Mouse (Mus musculus) right cerebral cortex, postnatal 25 days (tissue): ENCODE measurements at regions not wholly inside any gene's neighbourhood (a gene's known extent, or its start where the extent isn't known, plus 50 kb on each side); places are given as distances from the start of the nearest gene placed in this dataset.
"Not testable (repeated sequence)": the region's sequence is repeated elsewhere in the genome, so short reads cannot be mapped to it uniquely, and the experiment has no call there.

Experiments used
- DNase-seq: peaks from one replicate; pipeline ENCODE4 v3.0.0; 2022

- no peak for DNase-seq
Observed at GRCm38 (mm10) chr15:25237665-25238664, 175.6 kb downstream of the Basp1 start.

- DNase-seq, result no peak
Observed at GRCm38 (mm10) chr15:25236191-25236723, 177.3 kb downstream of the Basp1 start.

GRCm38 (mm10) chr15:25234064-25234700 is 179.4 kb downstream of the Basp1 start:
- no peak for DNase-seq

- DNase-seq, result no peak
Observed at GRCm38 (mm10) chr15:25230213-25230612, 183.4 kb downstream of the Basp1 start.

GRCm38 (mm10) chr15:25229807-25230206 is 183.8 kb downstream of the Basp1 start:
- DNase-seq, result no peak

- DNase-seq, result no peak
Observed at GRCm38 (mm10) chr15:25227496-25227895, 186.1 kb downstream of the Basp1 start.

- DNase-seq, result no peak
Observed at GRCm38 (mm10) chr15:25225936-25226335, 187.6 kb downstream of the Basp1 start.

- DNase-seq, result no peak
Observed at GRCm38 (mm10) chr15:25225431-25225830, 188.1 kb downstream of the Basp1 start.

- peak; percentile 36 for DNase-seq
Observed at GRCm38 (mm10) chr15:25221749-25222148, 191.8 kb downstream of the Basp1 start.

GRCm38 (mm10) chr15:25216375-25216774 is 197.2 kb downstream of the Basp1 start:
- no peak for DNase-seq

- no peak for DNase-seq
Observed at GRCm38 (mm10) chr15:25202097-25202496, 211.5 kb downstream of the Basp1 start.

GRCm38 (mm10) chr15:25200249-25200648 is 213.3 kb downstream of the Basp1 start:
- DNase-seq, result not testable (repeated sequence)

- DNase-seq, result no peak
Observed at GRCm38 (mm10) chr15:25187881-25188326, 225.7 kb downstream of the Basp1 start.

- no peak for DNase-seq
Observed at GRCm38 (mm10) chr15:25172755-25173154, 240.8 kb downstream of the Basp1 start.

GRCm38 (mm10) chr15:25146371-25146770 is 267.2 kb downstream of the Basp1 start:
- DNase-seq, result no peak

- no peak for DNase-seq
Observed at GRCm38 (mm10) chr15:25144228-25144627, 269.3 kb downstream of the Basp1 start.

- no peak for DNase-seq
Observed at GRCm38 (mm10) chr15:25140389-25141181, 273.0 kb downstream of the Basp1 start.

- no peak for DNase-seq
Observed at GRCm38 (mm10) chr15:25137091-25137490, 276.5 kb downstream of the Basp1 start.

- no peak for DNase-seq
Observed at GRCm38 (mm10) chr15:25135471-25136262, 277.9 kb downstream of the Basp1 start.

GRCm38 (mm10) chr15:25130096-25130495 is 283.5 kb downstream of the Basp1 start:
- no peak for DNase-seq

GRCm38 (mm10) chr15:25129572-25129971 is 284.0 kb downstream of the Basp1 start:
- DNase-seq, result no peak

- peak; percentile 33 for DNase-seq
Observed at GRCm38 (mm10) chr15:25120441-25120840, 293.1 kb downstream of the Basp1 start.
